Mouse (Mus musculus) CH12.LX (cell line): Measurements from ENCODE around the gene Tacc2.

Experiments
- CTCF ChIP-seq, 2 experiments: IDR thresholded peaks in 1 of 2; conservative IDR thresholded peaks in 1 of 2; 2 replicates each; pipeline ENCODE4 v1.5.1; 2011 to 2012; ENCODE audit warnings: low read depth in 2 of 2, low read length in 2 of 2, improper control_type of control experiment in 1 of 2, inconsistent platforms in 1 of 2, mild to moderate bottlenecking in 1 of 2, moderate library complexity in 1 of 2
- JUND ChIP-seq: conservative IDR thresholded peaks from 2 replicates; pipeline ENCODE4 v1.6.1; 2011; ENCODE audit warnings: low read depth, low read length, improper control_type of control experiment
- MAFK ChIP-seq: IDR thresholded peaks from 2 replicates; pipeline ENCODE4 v1.6.1; 2011; ENCODE audit warnings: low read length, improper control_type of control experiment; ENCODE audit not compliant: insufficient replicate concordance
- MXI1 ChIP-seq: IDR thresholded peaks from 2 replicates; pipeline ENCODE4 v1.6.1; 2011; ENCODE audit warnings: mild to moderate bottlenecking, low read depth, low read length, improper control_type of control experiment
- NRF1 ChIP-seq: IDR thresholded peaks from 2 replicates; pipeline ENCODE4 v1.6.1; 2014; ENCODE audit warnings: low read depth, mild to moderate bottlenecking, inconsistent platforms, low read length, improper control_type of control experiment, moderate library complexity
- POLR2A ChIP-seq: IDR thresholded peaks from 2 replicates; pipeline ENCODE4 v1.6.1; 2011; ENCODE audit warnings: low read depth, mild to moderate bottlenecking, improper control_type of control experiment, low read length
- RCOR1 ChIP-seq: conservative IDR thresholded peaks from 2 replicates; pipeline ENCODE4 v1.6.1; 2012; ENCODE audit warnings: low read depth, mild to moderate bottlenecking, inconsistent platforms, low read length, improper control_type of control experiment
- TCF12 ChIP-seq: IDR thresholded peaks from 2 replicates; pipeline ENCODE4 v1.6.1; 2014; ENCODE audit warnings: low read depth, mild to moderate bottlenecking, inconsistent platforms, low read length, improper control_type of control experiment
- USF1 ChIP-seq: IDR thresholded peaks from 2 replicates; pipeline ENCODE4 v1.6.1; 2014; ENCODE audit warnings: low read depth, mild to moderate bottlenecking, inconsistent platforms, low read length, improper control_type of control experiment
- ZNF384 ChIP-seq: IDR thresholded peaks from 2 replicates; pipeline ENCODE4 v1.6.1; 2012; ENCODE audit warnings: low read depth, low read length, improper control_type of control experiment, inconsistent platforms

GRCm38 (mm10) chr7:130665358-130665757, 88.1 kb downstream of the Tacc2 start:
- TF ChIP-seq POLR2A (no peak), CTCF (conservative IDR thresholded peaks at IDR 0.05 in 1 of 2, IDR thresholded peaks at IDR 0.05 in 1 of 2; ENCODE audit: low read depth in 2 of 2, low read length in 2 of 2) (no peak), MAFK (no peak), NRF1 (no peak), RCOR1 (no peak), ZNF384 (no peak), TCF12 (no peak), JUND (no peak), MXI1 (no peak), USF1 (no peak)
